Mouse (Mus musculus) lung, postnatal 0 days (tissue): ENCODE data around the gene Pdss2. TPM values are rescaled to one million over a fixed set of nuclear protein-coding genes. Genes with fewer than 3 reads are reported as not detected.
A peak's percentile ranks its signal among the peaks of the same experiment; 100 is the strongest.

Source experiments
- ATAC-seq: fragments of 200-750 bp; cut with Nextera tagmentation; 2 replicates; pipeline ENCODE4 v1.8.0; 2017; ENCODE audit warnings: moderate library complexity
- DNase-seq: peaks from one replicate; pipeline ENCODE4 v3.0.0-alpha.2; 2016; ENCODE audit warnings: low spot score
- H3K27ac ChIP-seq: fragments of 300-500 bp; sonication (generic); 2 replicates; pipeline ENCODE4 v1.5.1; 2014; ENCODE audit warnings: antibody characterized with exemption, mild to moderate bottlenecking, low read length, mixed read lengths
- H3K27me3 ChIP-seq: fragments of 300-500 bp; sonication (generic); replicated peaks from 2 replicates; pipeline ENCODE4 v1.6.1; 2014; ENCODE audit warnings: low read length, mixed read lengths; ENCODE audit not compliant: insufficient read depth
- H3K36me3 ChIP-seq: fragments of 300-500 bp; sonication (generic); 2 replicates; pipeline ENCODE4 v1.6.1; 2014; ENCODE audit warnings: low read length, mixed read lengths; ENCODE audit not compliant: insufficient read depth
- H3K4me1 ChIP-seq: fragments of 300-500 bp; sonication (generic); 2 replicates; pipeline ENCODE4 v1.6.1; 2014; ENCODE audit warnings: antibody characterized with exemption, low read depth, low read length, mixed read lengths; ENCODE audit not compliant: insufficient read depth
- H3K4me2 ChIP-seq: fragments of 300-500 bp; sonication (generic); replicated peaks from 2 replicates; pipeline ENCODE4 v1.6.1; 2014; ENCODE audit warnings: low read depth, mild to moderate bottlenecking, low read length, moderate library complexity, mixed read lengths
- H3K4me3 ChIP-seq: fragments of 300-500 bp; sonication (generic); 2 replicates; pipeline ENCODE4 v1.5.1; 2014; ENCODE audit warnings: low read depth, low read length
- H3K9ac ChIP-seq: fragments of 300-500 bp; sonication (generic); replicated peaks from 2 replicates; pipeline ENCODE4 v1.6.1; 2014; ENCODE audit warnings: low read depth, mild to moderate bottlenecking
- H3K9me3 ChIP-seq: fragments of 300-500 bp; sonication (generic); 2 replicates; pipeline ENCODE4 v1.6.1; 2016; ENCODE audit warnings: low read length, mixed read lengths
- CTCF ChIP-seq: IDR thresholded peaks from 2 replicates; pipeline ENCODE4 v1.5.1; 2016; ENCODE audit warnings: antibody characterized with exemption, mild to moderate bottlenecking
- EP300 ChIP-seq: IDR thresholded peaks from 2 replicates; pipeline ENCODE4 v1.6.1; 2016; ENCODE audit warnings: antibody characterized with exemption, mild to moderate bottlenecking, control low read depth
- WGBS: fragments of 180-500 bp; shearing (Covaris S2); extraction: QIAGEN DNeasy Blood & Tissue Kit; methylation state at CpG from one replicate; pipeline ENCODE4 v1.1.7; 2014; 5-methylcytosine and 5-hydroxymethylcytosine counted together
- polyA plus RNA-seq: library from polyadenylated mRNA; unstranded; fragments of >200 nt; fragmentation: Nextera tagmentation; extraction: Ambion mirVana; gene quantifications from 2 replicates; pipeline ENCODE4 v1.2.1, GENCODE M21; 2015

Gene Pdss2
- polyA plus RNA-seq, 1 experiment from 2014 or later: 4.5 TPM

- Histone ChIP-seq H3K4me3 (no peak overlapping the region), H3K4me1 (no peaks in the 10 kb centered on the region), H3K4me2 (no peak overlapping the region), H3K36me3 (no peaks in the 10 kb centered on the region), H3K9ac (no peak overlapping the region), H3K27ac (no peak overlapping the region), H3K9me3 (no peaks in the 10 kb centered on the region), H3K27me3 (no peaks in the 10 kb centered on the region)
- TF ChIP-seq CTCF (no peak), EP300 (no peak)
- 87% methylated on average over 6 of the region's 6 CpGs for WGBS
- ATAC-seq (no peak), DNase-seq (no peak)
Measured at GRCm38 (mm10) chr10:43468293-43468692, 247.0 kb downstream of the Pdss2 start.

GRCm38 (mm10) chr10:43475376-43475775 is 254.1 kb downstream of the Pdss2 start:
- peaks cover 4% of the 10 kb centered on the region; the same call in 1 of the 2 replicates for H3K4me1 ChIP-seq
- ATAC-seq (no peak), DNase-seq (no peak)
- H3K27me3 ChIP-seq: no peaks in the 10 kb centered on the region
- WGBS: 39% methylated on average over 4 of the region's 4 CpGs
- H3K9ac ChIP-seq: no peak overlapping the region
- H3K4me3 ChIP-seq: no peak overlapping the region
- no peaks in the 10 kb centered on the region for H3K36me3 ChIP-seq
- no peak overlapping the region for H3K4me2 ChIP-seq
- H3K27ac ChIP-seq: no peak overlapping the region
- H3K9me3 ChIP-seq: no peaks in the 10 kb centered on the region
- TF ChIP-seq EP300 (no peak), CTCF (peak; percentile 52)

GRCm38 (mm10) chr10:43477459-43477858 is 256.2 kb downstream of the Pdss2 start:
- no peak for DNase-seq
- H3K27me3 ChIP-seq: no peaks in the 10 kb centered on the region

GRCm38 (mm10) chr10:43477865-43478681 is 256.8 kb downstream of the Pdss2 start:
- Histone ChIP-seq H3K4me1 (peaks cover 5% of the 10 kb centered on the region; the same call in 1 of the 2 replicates), H3K9ac (peak overlapping the region; percentile 77), H3K9me3 (no peaks in the 10 kb centered on the region), H3K27me3 (no peaks in the 10 kb centered on the region), H3K27ac (peak overlapping the region; percentile 91), H3K4me2 (peak overlapping the region; percentile 100), H3K36me3 (no peaks in the 10 kb centered on the region), H3K4me3 (peak overlapping the region; percentile 84)
- 1% methylated on average over 42 of the region's 42 CpGs for WGBS
- DNase-seq: peak; percentile 81
- ATAC-seq: no peak
- TF ChIP-seq EP300: no peak
- no peak for TF ChIP-seq CTCF

More at GRCm38 (mm10) chr10:43477459-43477858, 256.2 kb downstream of the Pdss2 start:
- peaks cover 4% of the 10 kb centered on the region; the same call in 1 of the 2 replicates for H3K4me1 ChIP-seq
- no peaks in the 10 kb centered on the region for H3K36me3 ChIP-seq
- ATAC-seq: no peak
- peak overlapping the region; percentile 100 for H3K4me2 ChIP-seq
- H3K9me3 ChIP-seq: no peaks in the 10 kb centered on the region
- H3K9ac ChIP-seq: no peak overlapping the region
- peak overlapping the region; percentile 84; the same call in 1 of the 2 replicates for H3K4me3 ChIP-seq
- TF ChIP-seq EP300 (no peak), CTCF (no peak)
- no peak overlapping the region for H3K27ac ChIP-seq
- WGBS: 16% methylated on average over 9 of the region's 9 CpGs

GRCm38 (mm10) chr10:43478751-43479435 is 257.6 kb downstream of the Pdss2 start, which contains the start of gene Bend3:
Bend3 (plus strand) TSS chr10:43478831.
- Histone ChIP-seq H3K27ac (peak within 1 kb of the TSS; percentile 91), H3K4me1 (peaks cover 9% of the 10 kb centered on the region; the same call in 1 of the 2 replicates), H3K4me3 (peak within 1 kb of the TSS; percentile 84), H3K9me3 (no peaks in the 10 kb centered on the region), H3K9ac (peak within 1 kb of the TSS; percentile 77), H3K36me3 (no peaks in the 10 kb centered on the region), H3K4me2 (peak within 1 kb of the TSS; percentile 100), H3K27me3 (no peaks in the 10 kb centered on the region)
- DNase-seq (peak; percentile 65), ATAC-seq (peak; percentile 43)
- 0% methylated on average over 30 of the region's 101 CpGs for WGBS
- TF ChIP-seq CTCF (no peak), EP300 (no peak)
